Mouse (Mus musculus): Measurements from ENCODE around the gene Bub1b.

DNA sequence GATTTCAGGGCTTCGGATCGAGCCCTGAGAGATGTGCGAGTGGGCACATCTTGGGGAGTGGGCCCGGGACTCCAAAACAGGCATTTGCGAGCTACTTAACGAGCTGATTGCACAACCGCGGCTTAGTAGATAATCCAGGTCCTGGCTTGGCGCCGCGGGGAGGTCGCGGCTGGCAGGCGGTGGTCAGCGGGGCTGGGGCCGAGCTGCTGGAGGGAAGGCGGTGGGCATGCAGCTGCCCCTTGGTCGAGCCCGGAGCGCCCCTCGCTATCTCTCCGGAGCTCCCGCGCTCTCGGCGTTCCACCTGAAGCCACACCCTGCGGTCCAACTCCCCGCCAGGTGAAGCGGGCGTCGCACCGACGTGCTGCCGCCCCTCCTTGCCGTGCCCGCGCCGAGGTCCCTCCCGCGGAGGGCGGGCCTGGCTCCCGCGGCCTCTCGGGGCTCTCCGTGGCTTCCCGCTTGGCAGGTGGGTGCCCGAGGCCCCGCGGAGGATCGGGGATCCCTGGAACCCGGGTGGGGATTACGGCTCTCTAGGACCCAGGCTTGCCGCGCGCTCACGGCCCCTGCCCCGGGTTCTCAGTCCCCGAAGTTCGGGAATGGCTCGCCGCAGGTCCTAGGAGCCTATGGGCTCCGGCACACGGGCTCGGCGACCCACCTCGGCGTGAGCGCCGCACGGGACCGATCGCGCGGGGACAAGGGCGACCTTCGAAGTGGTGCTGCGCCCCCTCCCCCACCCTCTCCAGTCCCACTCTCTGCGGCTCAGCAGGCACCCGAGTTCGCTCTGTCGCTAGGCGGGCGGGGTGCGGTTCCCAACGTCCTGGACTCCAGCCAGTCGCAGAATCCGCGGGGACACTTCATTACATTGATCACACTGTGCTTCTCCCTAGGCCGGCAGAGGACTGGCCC lies 79.1 kb downstream of the Bub1b start:
- TF ChIP-seq CTCF (IDR thresholded peaks at IDR 0.05; ENCODE audit: low read depth) (no peak), EP300 (IDR thresholded peaks at IDR 0.05; ENCODE audit: low read depth) (no peak)

Measured in liver, postnatal 0 days (tissue).